Mouse (Mus musculus) ES-Bruce4 (cell line): ENCODE measurements around the gene Mbl1.

Experiments
- CTCF ChIP-seq: IDR thresholded peaks from one replicate; pipeline ENCODE4 v1.8.1; 2011; ENCODE audit warnings: low read depth, low read length
- EP300 ChIP-seq: IDR thresholded peaks from 2 replicates; pipeline ENCODE4 v1.6.1; 2011; ENCODE audit warnings: low read depth, low read length; ENCODE audit not compliant: insufficient read depth

DNA sequence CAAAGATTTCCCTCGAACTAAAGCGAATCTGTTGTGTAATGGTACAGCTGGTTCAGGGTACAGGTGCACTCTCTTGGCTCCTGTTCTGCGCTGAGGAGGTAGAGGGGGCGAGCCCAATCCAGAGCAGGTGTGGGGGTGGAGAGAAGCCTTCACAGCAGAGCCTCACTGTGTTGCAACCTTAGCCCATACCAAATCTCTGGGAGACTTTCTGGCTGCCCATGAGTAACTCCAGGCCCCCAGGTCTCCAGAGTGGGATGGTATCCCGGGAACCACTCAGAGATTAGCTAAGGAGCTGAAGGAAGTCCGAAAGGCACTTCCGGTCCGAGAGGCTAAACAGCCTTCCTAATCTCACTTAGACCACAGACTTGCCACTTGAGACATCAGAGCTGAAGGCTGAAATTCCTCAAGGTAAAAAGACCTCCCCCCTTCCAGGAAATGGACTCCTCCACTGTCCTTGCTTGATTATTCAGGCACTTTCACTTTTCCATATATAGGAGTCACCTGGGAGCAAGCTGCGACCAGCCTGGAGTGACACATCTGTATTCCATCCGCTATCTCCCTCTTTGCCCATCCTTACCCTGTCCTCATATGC, 46.3 kb upstream of the Mbl1 start, which contains the start of gene Mat1a:
- TF ChIP-seq CTCF (no peak), EP300 (no peak)
